Mouse (Mus musculus) embryo, embryonic 9.5 days (tissue): ENCODE measurements at regions not wholly inside any gene's neighbourhood (a gene's known extent, or its start where the extent isn't known, plus 50 kb on each side); places are given as distances from the start of the nearest gene placed in this dataset.

ENCODE experiments used
- DNase-seq: peaks from one replicate; pipeline ENCODE4 v3.0.0-alpha.2; 2017; ENCODE audit errors: extremely low spot score

- no peak for DNase-seq
Observed at GRCm38 (mm10) chr9:115547625-115548325, 237.6 kb upstream of the Stt3b start.

DNA sequence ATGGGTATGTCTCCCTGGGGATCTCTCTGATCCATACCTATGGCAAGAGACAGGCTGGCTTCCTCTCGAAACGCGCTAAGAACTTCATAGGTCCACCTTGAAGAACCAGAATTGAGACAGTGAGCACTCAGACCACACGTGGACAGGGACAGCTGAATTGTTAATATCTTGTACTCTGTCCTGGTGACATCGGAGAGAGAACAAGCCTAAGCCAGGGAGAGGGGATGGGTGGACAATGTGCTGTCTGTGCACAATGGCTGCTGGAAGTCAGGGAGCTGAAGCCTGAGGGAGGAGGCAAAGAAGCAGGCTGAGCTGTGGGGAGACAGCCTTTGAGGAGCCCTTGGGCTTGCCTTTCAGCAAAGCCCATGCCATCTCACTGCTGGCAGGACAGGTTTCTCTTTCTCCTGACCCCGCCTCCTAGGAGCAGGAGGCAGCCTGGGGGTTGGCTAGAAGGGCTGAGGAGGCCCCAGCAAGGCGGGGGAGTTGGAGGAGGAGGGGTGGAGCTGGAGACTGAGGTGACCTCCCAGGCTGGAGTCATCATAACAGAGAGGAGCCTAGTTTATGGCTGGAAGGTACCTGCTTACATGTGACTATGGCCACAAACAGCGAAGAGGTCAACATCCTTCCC is 238.6 kb upstream of the Stt3b start:
- DNase-seq = no peak

DNA sequence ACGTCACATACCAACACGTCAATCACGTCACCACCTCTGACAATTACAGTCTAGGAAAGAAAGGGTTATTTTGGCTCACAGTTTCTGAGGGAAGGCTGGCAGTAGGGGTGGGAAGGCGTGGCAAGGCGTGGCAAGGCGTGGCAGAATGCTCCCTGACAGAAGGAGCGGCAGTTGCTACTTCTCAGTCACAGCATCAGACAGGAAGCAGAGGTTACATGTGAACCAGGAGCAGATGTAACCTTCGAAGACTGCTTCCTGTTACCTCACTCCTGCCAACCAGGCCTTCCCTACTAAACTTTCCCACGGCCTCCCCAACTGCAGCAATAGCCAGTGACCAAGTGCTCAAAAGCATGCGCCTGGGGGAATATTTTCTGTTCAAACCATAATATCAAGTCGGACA is 240.9 kb upstream of the Stt3b start:
- no peak for DNase-seq

DNA sequence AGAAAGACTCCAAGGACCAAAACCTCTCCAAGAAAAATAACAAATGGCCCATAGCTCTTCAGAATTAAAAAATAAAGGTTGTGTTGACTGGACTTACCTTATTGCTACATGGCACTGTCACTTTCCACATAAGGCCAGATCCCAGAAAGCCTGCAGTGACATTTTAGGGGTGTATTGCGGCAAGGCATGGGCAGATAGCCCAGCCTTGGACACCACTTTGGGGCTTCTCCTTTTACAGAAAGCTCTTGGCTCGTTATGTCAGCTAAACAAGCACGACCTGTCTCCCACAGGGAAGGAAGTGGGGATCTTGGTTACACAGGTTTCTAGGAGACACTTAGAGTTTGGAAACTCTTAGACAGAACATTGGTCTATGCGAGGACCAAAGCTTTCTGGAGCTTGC is 241.3 kb upstream of the Stt3b start:
- DNase-seq = no peak

DNA sequence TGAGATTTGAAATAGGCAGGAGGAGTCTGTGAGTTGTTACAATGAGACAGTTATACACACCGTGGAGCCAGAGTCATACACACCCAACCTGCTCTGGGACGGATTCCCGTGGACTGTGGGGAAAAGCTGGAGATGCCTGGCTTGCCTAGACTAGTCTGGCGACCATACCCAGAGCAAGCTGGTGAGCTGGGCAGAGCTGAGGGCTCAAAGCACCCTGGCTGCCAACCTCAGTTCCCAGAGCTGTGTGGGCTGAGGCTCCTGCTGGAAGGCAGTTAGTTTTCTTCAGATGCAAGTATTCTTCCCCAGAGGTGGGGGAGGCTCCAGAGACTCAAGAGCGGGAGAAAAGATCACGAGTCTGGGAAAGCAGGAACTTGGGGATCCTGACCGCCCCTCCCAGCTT is 247.9 kb upstream of the Stt3b start:
- DNase-seq = no peak

DNA sequence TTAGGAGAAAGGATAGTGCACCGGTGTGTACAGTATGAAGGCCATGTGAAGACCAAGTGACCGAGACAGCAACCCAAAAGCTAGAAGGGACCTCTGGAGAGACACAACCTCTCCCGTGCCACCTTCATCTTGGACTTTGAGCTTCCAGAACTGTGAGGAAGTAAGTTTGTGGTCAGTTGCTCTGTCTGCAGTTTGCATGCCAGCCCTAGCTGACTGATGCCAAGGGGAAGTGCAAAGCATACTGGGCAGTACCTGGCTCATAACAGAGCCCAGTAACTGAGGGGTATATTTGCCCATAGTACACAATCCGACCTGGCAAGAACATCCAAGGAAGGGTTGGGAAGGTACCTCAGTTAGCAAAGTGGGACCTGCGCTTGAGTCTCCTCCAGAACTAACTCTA is 249.3 kb upstream of the Stt3b start:
- DNase-seq = no peak

DNA sequence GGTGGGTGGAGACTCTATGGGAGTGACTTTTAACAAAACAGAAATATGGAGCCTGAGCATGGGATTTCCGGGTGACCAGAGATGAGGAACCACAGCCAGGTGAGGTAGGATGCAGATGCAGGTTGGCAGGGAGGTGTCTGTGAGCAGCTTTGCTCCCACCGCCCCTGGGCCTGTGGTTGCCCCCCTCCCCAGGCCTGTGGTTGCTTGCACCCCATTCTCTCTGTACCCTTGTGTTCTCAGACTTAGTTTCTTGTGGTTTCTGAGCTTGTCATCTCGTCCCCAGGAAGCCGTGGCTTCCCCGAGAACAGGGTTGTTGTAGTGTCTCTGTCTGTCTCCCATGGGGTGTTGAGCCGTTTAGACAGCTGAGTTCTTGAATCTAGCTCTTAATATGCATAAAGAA is 251.0 kb upstream of the Stt3b start:
- DNase-seq = no peak

DNA sequence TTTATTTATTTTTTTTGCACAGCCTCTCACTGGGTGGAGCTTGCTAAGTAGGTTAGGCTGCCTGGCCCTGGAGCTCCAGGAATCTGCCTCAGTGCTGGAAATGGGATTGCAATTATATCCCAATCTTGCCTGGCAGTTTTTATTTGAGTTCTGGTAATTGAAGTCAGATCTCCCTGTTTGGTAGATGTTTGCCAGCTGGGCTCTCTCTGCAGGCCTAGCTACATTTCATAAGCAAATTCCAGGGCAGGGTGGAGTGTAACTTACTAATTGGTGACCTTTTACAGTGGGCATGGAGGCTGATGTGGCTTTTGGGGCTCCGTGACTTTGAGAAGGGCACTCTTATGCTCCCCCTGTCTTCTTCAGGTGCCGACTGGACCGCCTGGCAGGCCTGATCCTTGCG is 252.6 kb upstream of the Stt3b start:
- DNase-seq = no peak

DNA sequence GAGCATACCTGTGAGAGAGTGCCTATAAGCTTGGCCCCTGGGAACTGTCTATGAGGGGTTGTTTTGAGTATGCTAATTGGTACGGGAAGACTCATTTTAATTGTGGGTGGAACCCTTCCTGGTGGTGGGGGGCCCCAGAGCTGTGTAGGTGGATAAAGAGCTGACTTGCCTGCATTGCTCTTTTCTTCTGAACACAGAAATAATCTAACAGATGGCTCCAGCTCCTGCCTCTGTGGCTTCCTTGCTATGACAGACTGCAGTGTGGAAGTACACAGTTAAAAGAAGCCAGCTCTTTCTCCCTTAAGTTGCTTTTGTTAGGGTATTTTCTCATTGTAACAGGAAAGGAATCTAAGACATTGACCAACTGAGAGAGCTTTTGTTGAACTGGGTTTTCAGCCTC is 254.1 kb upstream of the Stt3b start:
- no peak for DNase-seq

GRCm38 (mm10) chr9:115568693-115569334 is 258.6 kb upstream of the Stt3b start:
- no peak for DNase-seq

DNA sequence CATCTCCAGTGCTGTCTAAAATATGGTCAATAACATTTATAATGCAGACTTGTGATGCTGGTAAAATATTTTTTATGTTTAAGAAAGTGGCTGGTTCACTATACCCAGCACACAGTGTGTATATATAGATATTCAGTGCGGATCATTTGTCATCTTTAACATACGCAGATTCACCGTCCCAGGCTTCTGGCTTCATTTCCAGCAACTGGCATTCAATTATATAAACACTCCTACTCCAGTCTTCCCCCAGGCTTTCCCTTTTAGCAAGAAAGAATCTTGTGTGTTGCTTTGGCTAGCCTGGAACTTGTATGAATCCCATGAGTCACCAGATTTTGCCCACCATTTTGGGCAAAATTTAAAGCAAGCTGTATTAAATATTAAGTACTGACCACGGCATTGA is 260.8 kb upstream of the Stt3b start:
- no peak for DNase-seq

DNA sequence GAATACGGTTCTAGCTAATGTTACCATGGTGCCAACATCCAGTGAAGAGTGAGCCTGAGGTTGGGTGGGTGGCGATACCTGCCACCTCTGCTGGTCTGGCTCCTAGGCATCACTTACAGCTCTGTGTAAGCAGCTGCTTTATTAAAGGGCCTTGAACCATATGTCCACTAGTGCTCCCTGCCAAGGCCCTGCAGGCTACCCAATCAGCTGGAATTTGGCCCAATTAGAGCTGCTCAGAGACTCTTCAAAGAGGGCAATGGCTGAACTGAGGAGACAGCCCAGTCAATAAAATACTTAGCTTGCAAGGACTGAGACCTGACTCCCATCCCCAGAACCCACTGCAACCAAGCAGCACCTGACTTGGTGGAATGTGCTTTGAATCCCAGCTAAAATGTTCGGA is 270.9 kb upstream of the Stt3b start:
- DNase-seq = no peak

GRCm38 (mm10) chr9:115583548-115583947 is 273.3 kb upstream of the Stt3b start:
- no peak for DNase-seq

DNA sequence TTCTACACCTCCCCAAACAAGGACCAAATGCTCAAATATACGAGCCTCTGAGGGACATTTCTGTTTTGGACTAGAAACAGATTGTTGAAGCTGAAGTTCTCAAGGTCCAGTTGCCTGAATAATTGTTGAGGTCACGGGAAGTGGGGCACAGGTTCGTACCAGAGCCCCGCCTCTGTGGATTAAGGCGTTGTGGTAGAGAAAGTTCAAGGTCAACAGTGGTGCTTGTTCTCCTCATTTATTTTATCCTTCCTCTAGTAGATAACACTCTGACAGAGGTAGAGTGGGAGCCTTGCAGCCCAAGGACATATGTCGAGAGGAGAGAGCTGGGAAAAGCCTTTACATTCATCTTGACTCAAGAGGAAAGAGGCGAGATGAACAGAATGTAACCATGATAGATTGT is 274.7 kb upstream of the Stt3b start:
- no peak for DNase-seq

DNA sequence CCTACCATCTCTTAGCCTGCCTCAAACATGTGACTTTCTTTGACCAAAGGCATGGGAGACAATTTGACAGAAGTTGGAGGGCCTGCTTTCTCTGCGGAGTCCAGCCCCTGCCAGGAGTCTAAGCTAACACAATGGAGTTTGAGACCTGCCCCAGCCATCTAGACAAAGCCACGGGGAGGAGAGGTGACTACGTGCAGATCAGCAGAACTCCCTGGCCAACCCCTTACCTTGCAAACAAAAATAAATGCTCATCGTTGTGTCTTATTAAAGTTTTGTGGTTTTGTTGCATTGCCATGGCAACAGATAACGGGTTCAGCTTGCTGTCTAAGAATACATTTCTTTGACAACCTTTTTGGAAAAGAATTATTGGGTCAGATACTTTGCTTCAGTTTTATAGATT is 282.2 kb upstream of the Stt3b start:
- DNase-seq = no peak

GRCm38 (mm10) chr9:115600228-115600627 is 290.0 kb upstream of the Stt3b start:
- no peak for DNase-seq

GRCm38 (mm10) chr9:115600826-115601225 is 290.6 kb upstream of the Stt3b start:
- no peak for DNase-seq

DNA sequence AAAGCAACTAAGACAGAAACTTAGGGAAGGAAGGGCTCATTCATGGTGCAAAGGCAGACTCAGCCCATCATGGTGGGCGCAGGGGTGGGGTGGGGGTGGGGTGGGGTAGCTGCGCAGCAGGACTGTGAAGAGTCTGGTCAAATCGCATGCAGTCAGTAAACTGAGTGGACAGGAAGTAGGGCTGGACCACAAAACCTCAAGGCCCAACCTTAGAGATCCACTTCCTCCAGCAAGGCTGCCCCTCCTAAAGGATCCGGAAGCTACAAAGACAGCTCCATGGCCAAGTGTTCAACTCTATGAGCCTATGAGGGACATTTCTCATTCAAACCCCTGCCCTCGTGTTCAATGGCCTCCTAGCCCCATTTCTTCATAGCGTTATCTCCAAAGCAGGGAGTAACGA is 292.6 kb upstream of the Stt3b start:
- DNase-seq = no peak

GRCm38 (mm10) chr9:115604450-115604849 is 294.2 kb upstream of the Stt3b start:
- no peak for DNase-seq

DNA sequence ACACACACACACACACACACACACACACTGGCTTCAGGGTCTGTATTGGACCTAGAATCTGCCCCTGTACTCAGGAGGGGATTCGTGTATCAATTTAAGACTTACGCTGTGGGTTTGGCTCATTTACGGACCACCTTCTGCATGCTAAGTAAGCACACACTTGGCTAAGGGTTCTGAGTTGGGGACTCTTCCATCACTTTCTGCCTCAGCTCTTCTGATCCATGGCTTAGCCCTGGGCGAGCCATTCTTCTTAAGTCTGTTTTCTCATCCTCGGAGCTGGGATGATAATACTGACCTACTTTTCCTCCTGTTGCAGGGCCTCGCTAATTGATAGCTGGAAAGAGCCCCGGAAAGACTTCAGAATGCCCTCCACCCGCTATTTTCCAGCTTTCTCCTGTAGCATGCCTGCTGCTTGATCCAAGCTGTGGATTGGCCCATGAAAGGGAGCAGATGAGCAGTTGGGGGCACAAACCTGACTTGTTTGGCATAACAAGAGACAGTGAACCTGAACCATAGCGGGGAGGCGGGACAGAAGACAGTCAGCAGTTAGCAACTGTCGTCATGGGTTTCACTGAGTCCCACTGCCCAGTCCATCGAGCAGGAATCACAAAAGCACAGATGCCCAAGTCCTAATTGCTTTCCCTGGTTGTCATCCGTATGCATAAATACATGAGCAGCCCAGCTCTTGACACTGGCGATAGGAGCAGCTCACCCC is 294.9 kb upstream of the Stt3b start:
- DNase-seq = no peak

GRCm38 (mm10) chr9:115607961-115608360 is 297.7 kb upstream of the Stt3b start:
- DNase-seq = no peak

DNA sequence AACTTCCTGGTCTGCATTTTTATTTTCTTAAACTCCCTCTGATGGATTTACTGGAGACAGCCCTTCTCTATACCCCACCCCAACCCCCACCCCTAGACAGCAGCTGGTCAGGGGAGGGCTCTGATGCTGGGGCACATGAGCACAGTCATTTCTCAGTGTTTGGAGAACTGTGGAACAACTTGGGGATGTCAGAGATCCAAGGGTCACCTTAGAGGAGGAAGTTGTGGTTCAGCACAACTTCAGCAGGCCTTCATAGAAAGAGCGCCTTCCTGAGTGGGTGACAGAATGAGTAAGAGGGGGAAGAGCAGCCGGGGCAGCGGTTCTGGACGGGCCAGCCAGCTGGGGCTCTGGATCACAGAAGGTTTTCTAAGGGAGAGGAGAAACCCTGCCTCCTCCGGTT is 298.2 kb upstream of the Stt3b start:
- DNase-seq = no peak

DNA sequence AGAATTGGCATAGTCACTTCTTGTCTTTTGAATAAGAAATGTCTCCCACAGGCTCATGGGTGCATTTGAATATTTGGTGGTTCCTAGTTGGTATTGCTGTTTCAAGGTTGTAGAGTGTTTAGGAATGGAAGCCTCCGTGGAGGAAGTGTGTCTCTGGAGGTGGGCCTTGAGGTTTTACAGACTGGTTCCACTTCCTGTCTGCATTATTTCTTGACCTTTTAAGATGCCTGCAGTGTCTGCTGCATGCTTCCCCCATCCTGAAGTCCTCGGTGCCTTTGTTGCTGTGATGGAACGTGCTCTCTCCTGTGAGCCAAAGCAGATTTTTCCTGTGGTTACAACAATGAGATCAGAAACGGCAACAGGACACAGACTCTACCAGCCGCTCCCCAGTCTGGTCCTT is 299.4 kb upstream of the Gadl1 start:
- no peak for DNase-seq
